Mouse (Mus musculus): ENCODE results near the gene Zfp119b. TPM values are rescaled to one million over a fixed set of nuclear protein-coding genes. Genes with fewer than 3 reads are reported as not detected.
A peak's percentile ranks its signal among the peaks of the same experiment; 100 is the strongest.

Gene Zfp119b
- total and polyA plus RNA-seq, 3 experiments, result 3.9 to 13.6 (median 6.5) TPM

- dilution Hi-C loops (cut with MboI; ENCODE audit: extremely low pct_ligation_motif_present, extremely low pct_unique_long_range_greater_than_20kb, low sequenced_read_pairs) (no loop called here), in situ Hi-C loops (cut with MboI; ENCODE audit: low pct_ligation_motif_present, low pct_unique_long_range_greater_than_20kb, low sequenced_read_pairs) (no loop called here)
- Histone ChIP-seq H3K9me3 (replicated peaks; ENCODE audit: low read length) (peaks cover 28% of the 10 kb centered on the region), H3K36me3 (replicated peaks in 1 of 2; ENCODE audit: control insufficient read depth in 1 of 2, insufficient read depth in 1 of 2, low read length in 1 of 2) (peaks cover 0 to 3% of the 10 kb centered on the region in 2 experiments), H3K79me2 (replicated peaks; ENCODE audit: control insufficient read depth, extremely low read depth, insufficient read depth, poor library complexity, severe bottlenecking) (no peaks in the 10 kb centered on the region), H3K4me3 (replicated peaks in 1 of 3; ENCODE audit: low read depth in 2 of 3, low read length in 2 of 3, poor library complexity in 1 of 3) (peak overlapping the region; percentile 45 to 58 (median 50)), H3K9ac (ENCODE audit: insufficient read depth, low read depth) (peak overlapping the region; percentile 69), H3K4me1 (ENCODE audit: control insufficient read depth in 1 of 2, insufficient read depth in 2 of 2) (no peaks in the 10 kb centered on the region), H3K27me3 (replicated peaks) (no peaks in the 10 kb centered on the region), H3K27ac (ENCODE audit: insufficient read depth, low read depth) (peak overlapping the region; percentile 47), H3K4me2 (ENCODE audit: insufficient read depth, low read depth, poor library complexity, severe bottlenecking) (peak overlapping the region; percentile 48)
- DNase-seq (ENCODE audit: extremely low read depth), result peak; percentile 51
- TF ChIP-seq JUN (IDR thresholded peaks at IDR 0.05; ENCODE audit: insufficient read depth, low read depth, low read length), result no peak
- peak; percentile 96 for TF ChIP-seq CHD2 (IDR thresholded peaks at IDR 0.05; ENCODE audit: low read length)
- TF ChIP-seq POLR2A (IDR thresholded peaks at IDR 0.05; ENCODE audit: low read depth, low read length), result peak; percentile 54; the same call in 1 of the 2 replicates
- 0 out of 2 replicates have a peak, but pooled peaks have one; percentile 17 for TF ChIP-seq MXI1 (IDR thresholded peaks at IDR 0.05; ENCODE audit: low read depth, low read length)
- TF ChIP-seq NRF1 (IDR thresholded peaks at IDR 0.05; ENCODE audit: low read depth, low read length), result peak; percentile 49
- TF ChIP-seq RAD21 (IDR thresholded peaks at IDR 0.05; ENCODE audit: low read depth, low read length), result no peak
Measured at GRCm38 (mm10) chr17:55931553-55932502, 17.5 kb downstream of the Zfp119b start.

GRCm38 (mm10) chr17:55906669-55907068 lies 42.6 kb downstream of the Zfp119b start:
- no peak overlapping the region for H3K4me3 ChIP-seq (replicated peaks in 1 of 3; ENCODE audit: low read depth in 2 of 3, low read length in 2 of 3, poor library complexity in 1 of 3)
- H3K36me3 ChIP-seq (replicated peaks in 1 of 2; ENCODE audit: control insufficient read depth in 1 of 2, insufficient read depth in 1 of 2, low read length in 1 of 2), result no peaks in the 10 kb centered on the region
- no peaks in the 10 kb centered on the region for H3K9me3 ChIP-seq (replicated peaks; ENCODE audit: low read length)
- no peak for TF ChIP-seq SIN3A (IDR thresholded peaks at IDR 0.05; ENCODE audit: low read length)
- no peak for TF ChIP-seq NELFE (IDR thresholded peaks at IDR 0.05; ENCODE audit: low read depth, low read length)
- TF ChIP-seq HCFC1 (IDR thresholded peaks at IDR 0.05; ENCODE audit: low read depth, low read length), result no peak
- TF ChIP-seq JUND (conservative IDR thresholded peaks at IDR 0.05; ENCODE audit: low read depth, low read length), result no peak
- no peak for TF ChIP-seq SMC3 (IDR thresholded peaks at IDR 0.05; ENCODE audit: low read depth, low read length)
- no peak for TF ChIP-seq CHD1 (IDR thresholded peaks at IDR 0.05; ENCODE audit: low read depth, low read length)
- TF ChIP-seq ETS1 (conservative IDR thresholded peaks at IDR 0.05; ENCODE audit: low read depth, low read length), result no peak
- TF ChIP-seq POLR2A (IDR thresholded peaks at IDR 0.05; ENCODE audit: low read depth, low read length), result no peak
- no peak for TF ChIP-seq ZC3H11A (IDR thresholded peaks at IDR 0.05; ENCODE audit: low read depth, low read length)
- TF ChIP-seq USF1 (IDR thresholded peaks at IDR 0.05; ENCODE audit: low read depth, low read length), result no peak
- TF ChIP-seq ELF1 (IDR thresholded peaks at IDR 0.05; ENCODE audit: low read depth, low read length), result no peak
- no peak for TF ChIP-seq MAX (IDR thresholded peaks at IDR 0.05; ENCODE audit: low read length)
- TF ChIP-seq ZMIZ1 (IDR thresholded peaks at IDR 0.05; ENCODE audit: low read depth, low read length), result no peak
- no peak for TF ChIP-seq RAD21 (IDR thresholded peaks at IDR 0.05; ENCODE audit: low read depth, low read length)
- no peak for TF ChIP-seq ZNF384 (IDR thresholded peaks at IDR 0.05; ENCODE audit: low read depth, low read length)
- no peak for TF ChIP-seq GABPA (IDR thresholded peaks at IDR 0.05; ENCODE audit: insufficient replicate concordance, low read depth, low read length)
- H3K4me1 ChIP-seq (ENCODE audit: control insufficient read depth in 1 of 2, insufficient read depth in 2 of 2), result peaks cover 3 to 7% of the 10 kb centered on the region in 2 experiments; a peak in 3 of 4 replicates
- dilution Hi-C loops (cut with MboI; ENCODE audit: extremely low pct_ligation_motif_present, extremely low pct_unique_long_range_greater_than_20kb, low sequenced_read_pairs) (no loop called here), in situ Hi-C loops (cut with MboI; ENCODE audit: low pct_ligation_motif_present, low pct_unique_long_range_greater_than_20kb, low sequenced_read_pairs) (no loop called here)
- no peak overlapping the region for H3K4me2 ChIP-seq (ENCODE audit: insufficient read depth, low read depth, poor library complexity, severe bottlenecking)
- H3K9ac ChIP-seq (ENCODE audit: insufficient read depth, low read depth), result no peak overlapping the region
- H3K27ac ChIP-seq (ENCODE audit: insufficient read depth, low read depth), result no peak overlapping the region
- no peak for DNase-seq (ENCODE audit: extremely low read depth)
- H3K79me2 ChIP-seq (replicated peaks; ENCODE audit: control insufficient read depth, extremely low read depth, insufficient read depth, poor library complexity, severe bottlenecking), result no peaks in the 10 kb centered on the region
- H3K27me3 ChIP-seq (replicated peaks), result no peaks in the 10 kb centered on the region
